Mouse (Mus musculus) megakaryocyte, embryonic 14.5 days (primary cell): Measurements from ENCODE around the gene Psmc3ip.

ENCODE experiments used
- FLI1 ChIP-seq: IDR thresholded peaks from 2 replicates; pipeline ENCODE4 v1.6.1; 2012; ENCODE audit warnings: low read length, inconsistent platforms, mixed read lengths
- GATA1 ChIP-seq: IDR thresholded peaks from 3 replicates; pipeline ENCODE4 v1.6.1; 2012; ENCODE audit warnings: mixed read lengths, low read length, inconsistent platforms, borderline replicate concordance

DNA sequence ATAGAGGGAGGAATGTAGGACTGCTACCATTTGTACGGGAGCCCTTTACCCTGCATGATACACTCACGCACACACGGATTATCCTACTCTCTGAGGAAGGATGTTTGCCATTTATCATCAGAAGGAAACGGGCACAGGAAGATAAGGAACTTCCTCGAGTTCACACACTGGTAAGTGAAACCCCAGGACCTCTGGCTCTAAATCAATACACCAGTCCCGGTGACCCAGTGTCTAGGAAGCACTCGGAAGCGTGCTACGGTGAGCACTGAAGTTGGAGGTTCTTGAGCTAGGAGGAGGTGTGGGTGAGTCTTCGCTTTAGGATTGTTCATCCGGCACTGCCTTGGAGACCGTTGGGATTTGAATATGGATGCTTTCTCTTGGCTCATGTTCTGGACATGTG lies 37.8 kb upstream of the Psmc3ip start:
- TF ChIP-seq FLI1 (no peak), GATA1 (no peak)
